Mouse (Mus musculus): ENCODE measurements around the gene Dynlt1b. TPM values are rescaled to one million over a fixed set of nuclear protein-coding genes. Genes with fewer than 3 reads are reported as not detected.
A peak's percentile ranks its signal among the peaks of the same experiment; 100 is the strongest.
"Not testable (repeated sequence)": the region's sequence is repeated elsewhere in the genome, so short reads cannot be mapped to it uniquely, and the experiment has no call there.

Gene Dynlt1b
- total RNA-seq (2018; cell fraction: chromatin; rRNA removed) = 10 to 100 TPM in 17 of 26 experiments, 1 to 10 TPM in 9; 2.1 to 37.1 (median 16.6) TPM
- 100 to 1,000 TPM in 25 of 26 experiments, 10 to 100 TPM in 1; 94.4 to 180 (median 147) TPM for total RNA-seq (2018; cell fraction: cytosol; rRNA removed)
- 10 to 100 TPM in 25 of 26 experiments, 1 to 10 TPM in 1; 6.0 to 69.7 (median 33.9) TPM for total RNA-seq (2018; cell fraction: nucleus; rRNA removed)
- polyA plus RNA-seq (2018) = 139 to 155 TPM (median 140 TPM) in 3 replicates

DNA sequence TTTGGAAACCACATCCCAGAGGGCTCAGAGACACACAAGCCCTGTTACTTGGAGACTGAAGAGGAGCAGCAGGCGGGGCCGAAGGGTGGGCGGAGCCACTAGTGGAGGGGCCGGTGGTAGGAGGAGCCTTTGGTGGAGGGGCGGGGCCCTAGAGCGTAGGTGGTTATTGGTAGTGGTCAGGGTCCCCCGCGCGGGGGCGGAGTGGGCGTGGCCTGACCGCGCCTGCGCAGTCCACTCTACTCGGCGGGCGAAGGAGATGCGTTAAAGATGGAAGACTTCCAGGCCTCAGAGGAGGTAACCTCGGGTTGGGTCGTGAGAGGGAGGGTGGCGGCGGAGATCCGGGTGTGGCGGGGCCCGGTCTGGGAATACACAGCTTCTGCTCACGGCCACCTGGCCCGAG is at the start of gene Dynlt1b:
TSS of gene Dynlt1b (plus strand) at position 168 of the 400 bp plus-strand sequence.
- H3K36me3 ChIP-seq (ENCODE audit: inconsistent target); H3K79me2 ChIP-seq (ENCODE audit: inconsistent target): not testable (repeated sequence)
- Histone ChIP-seq H3K4me3 (ENCODE audit: inconsistent target) (peak within 1 kb of the TSS; percentile 31), H3K27ac (peak within 1 kb of the TSS; percentile 42; the same call in 1 of the 2 replicates)
- WGBS (ENCODE audit: missing documents) = under 1% methylated on average over 25 of the region's 27 CpGs

DNA sequence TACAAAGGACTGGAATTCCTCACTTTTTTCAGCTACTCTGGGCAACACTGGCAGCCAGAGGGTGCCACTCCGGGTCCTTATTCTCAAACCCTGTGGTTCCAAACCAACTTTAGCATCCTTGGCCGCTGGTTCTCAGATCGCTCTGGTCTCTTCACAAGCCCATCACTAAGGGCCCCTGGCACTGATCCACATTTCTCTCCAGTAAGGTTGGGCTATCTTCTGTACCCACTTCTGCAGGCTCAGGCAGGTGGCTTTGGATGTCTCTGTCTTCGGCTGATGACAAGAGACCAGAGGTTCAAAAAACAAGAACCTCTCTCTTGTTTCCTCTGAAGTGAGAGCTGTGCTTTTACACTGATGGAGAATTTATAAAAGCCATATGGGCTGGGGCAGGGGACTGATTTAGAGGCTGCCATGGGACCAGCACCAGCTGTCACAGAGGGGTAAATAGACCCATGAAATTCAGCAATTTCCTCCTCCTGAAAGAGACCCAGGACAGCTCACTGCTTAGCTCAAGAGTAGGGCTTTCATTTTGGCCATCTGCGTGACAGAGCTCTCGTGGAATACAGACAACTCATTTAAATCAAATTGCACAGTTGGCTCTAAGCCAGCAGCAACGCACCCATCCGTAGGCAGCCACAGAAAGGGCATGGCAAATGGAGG is 49.6 kb upstream of the Dynlt1b start:
- WGBS (ENCODE audit: missing documents) = no CpG with 5 or more reads among the region's 8 CpGs
- H3K79me2 ChIP-seq (ENCODE audit: inconsistent target); H3K4me3 ChIP-seq (ENCODE audit: inconsistent target): not testable (repeated sequence)

DNA sequence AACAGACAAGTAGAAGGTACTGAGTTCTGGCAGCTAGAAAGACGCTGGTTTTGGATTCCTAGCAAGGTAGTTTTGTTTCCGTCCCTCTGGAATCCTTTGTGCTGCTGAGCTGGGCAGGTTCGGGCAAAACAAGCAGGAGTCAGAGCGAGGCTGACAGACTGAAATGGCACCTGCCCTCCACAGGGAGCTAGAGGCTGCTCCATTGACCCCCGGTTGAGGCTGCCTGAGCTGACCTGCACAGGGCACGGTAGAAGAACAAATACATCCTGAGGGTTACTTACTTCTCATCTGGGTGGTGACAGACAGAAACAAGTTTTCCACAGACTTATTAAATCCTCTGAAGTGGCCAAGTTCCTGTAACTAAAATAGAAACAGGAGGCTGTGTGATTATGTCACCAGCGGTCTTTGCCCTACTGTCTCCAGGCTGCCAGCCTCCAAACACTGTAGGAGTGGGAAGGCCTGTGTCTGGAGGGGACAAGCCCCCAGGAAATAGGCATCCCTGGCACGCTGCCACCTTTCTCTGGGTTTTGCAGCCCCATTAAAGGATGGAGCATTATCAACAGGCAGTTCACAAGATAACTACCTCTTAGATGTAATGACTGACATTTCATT is 48.7 kb upstream of the Dynlt1b start:
- not testable (repeated sequence) for H3K36me3 ChIP-seq (ENCODE audit: inconsistent target); H3K27ac ChIP-seq; H3K79me2 ChIP-seq (ENCODE audit: inconsistent target); H3K4me3 ChIP-seq (ENCODE audit: inconsistent target)
- no CpG with 5 or more reads among the region's 8 CpGs for WGBS (ENCODE audit: missing documents)

More for the DNA sequence above, 49.6 kb upstream of the Dynlt1b start:
- H3K36me3 ChIP-seq (ENCODE audit: inconsistent target); H3K27ac ChIP-seq: not testable (repeated sequence)

DNA sequence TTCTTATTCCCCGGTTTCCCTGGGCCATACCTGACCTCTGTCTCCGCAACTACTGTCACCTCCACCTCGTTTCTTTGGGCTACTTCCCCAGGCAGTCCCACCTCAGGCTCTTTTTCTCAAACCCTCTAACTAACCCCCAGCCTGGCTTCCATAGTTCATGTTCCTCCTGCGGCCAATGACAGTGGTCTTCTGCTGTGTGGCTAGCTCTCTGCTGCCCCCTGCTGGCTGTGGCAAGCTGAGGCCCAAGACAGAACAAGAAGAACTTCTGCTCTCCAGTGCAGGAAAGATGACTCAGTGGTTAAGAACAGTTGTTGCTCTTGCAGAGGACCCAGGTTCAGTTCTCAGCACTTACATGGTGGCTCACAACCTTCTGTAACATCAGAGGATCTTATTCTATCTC is 43.0 kb upstream of the Dynlt1b start:
- not testable (repeated sequence) for H3K4me3 ChIP-seq (ENCODE audit: inconsistent target); H3K27ac ChIP-seq; H3K36me3 ChIP-seq (ENCODE audit: inconsistent target); H3K79me2 ChIP-seq (ENCODE audit: inconsistent target)
- WGBS (ENCODE audit: missing documents) = no CpG with 5 or more reads among the region's 4 CpGs

DNA sequence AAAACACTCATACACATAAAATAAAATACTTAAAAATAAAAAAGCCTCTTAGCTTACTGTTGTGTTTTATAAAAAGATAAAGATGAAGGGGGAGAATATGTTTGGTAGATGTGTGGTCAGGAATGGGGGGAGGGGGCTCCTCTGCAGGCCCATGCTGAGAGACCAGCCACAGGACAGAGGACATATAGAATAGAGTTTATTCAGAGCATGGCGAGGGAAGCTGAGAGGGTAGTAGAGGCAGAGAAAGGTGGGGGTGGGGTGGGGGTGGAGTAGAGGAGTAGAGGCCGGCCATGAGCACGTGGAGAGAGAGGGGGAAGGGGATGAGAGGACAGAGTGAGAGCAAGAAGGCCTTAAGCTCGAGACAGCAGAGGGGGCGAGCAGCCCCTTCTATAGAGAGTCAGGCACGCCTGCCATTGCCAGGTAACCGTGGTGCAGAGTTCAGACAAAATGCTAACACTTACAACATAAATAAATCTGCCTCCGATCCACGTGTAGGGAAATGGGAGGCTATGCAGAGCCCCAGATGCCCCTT is 42.5 kb upstream of the Dynlt1b start:
- not testable (repeated sequence) for H3K27ac ChIP-seq; H3K79me2 ChIP-seq (ENCODE audit: inconsistent target); H3K36me3 ChIP-seq (ENCODE audit: inconsistent target); H3K4me3 ChIP-seq (ENCODE audit: inconsistent target)
- WGBS (ENCODE audit: missing documents) = no CpG with 5 or more reads among the region's 9 CpGs

DNA sequence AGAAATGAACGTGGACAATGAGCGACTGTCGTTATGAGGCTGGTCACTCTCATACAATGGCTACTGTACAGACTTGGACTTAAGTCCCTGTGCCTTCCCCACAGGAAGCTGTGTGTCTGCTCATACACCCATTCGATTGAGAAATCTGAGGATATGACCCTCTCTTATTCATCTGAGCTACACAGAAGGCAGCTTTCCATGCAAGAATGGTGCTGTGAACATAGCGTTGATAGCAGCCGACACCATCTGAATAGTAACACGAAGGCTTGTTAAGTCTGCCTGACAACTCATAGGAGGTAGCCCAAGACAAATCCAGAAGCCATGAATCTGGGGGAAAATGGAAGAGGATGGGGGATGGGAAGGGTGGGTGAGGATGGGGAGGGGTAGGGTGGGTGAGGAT is 40.4 kb upstream of the Dynlt1b start:
- not testable (repeated sequence) for H3K4me3 ChIP-seq (ENCODE audit: inconsistent target); H3K27ac ChIP-seq; H3K36me3 ChIP-seq (ENCODE audit: inconsistent target); H3K79me2 ChIP-seq (ENCODE audit: inconsistent target)
- no CpG with 5 or more reads among the region's 7 CpGs for WGBS (ENCODE audit: missing documents)

DNA sequence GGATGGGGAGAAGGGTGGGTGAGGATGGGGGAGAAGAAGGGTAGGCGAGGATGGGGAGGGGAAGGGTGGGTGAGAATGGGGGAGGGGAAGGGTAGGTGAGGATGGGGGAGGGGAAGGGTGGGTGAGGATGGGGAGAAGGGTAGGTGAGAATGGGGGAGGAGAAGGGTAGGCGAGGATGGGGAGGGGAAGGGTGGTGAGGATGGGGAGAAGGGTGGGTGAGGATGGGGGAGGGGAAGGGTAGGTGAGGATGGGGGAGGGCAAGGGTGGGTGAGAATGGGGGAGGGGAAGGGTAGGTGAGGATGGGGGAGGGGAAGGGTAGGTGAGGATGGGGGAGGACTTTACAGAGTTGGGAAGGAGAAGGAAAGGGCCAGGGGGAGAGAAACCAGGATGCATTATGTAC is 39.2 kb upstream of the Dynlt1b start:
- not testable (repeated sequence) for H3K27ac ChIP-seq; H3K4me3 ChIP-seq (ENCODE audit: inconsistent target); H3K79me2 ChIP-seq (ENCODE audit: inconsistent target); H3K36me3 ChIP-seq (ENCODE audit: inconsistent target)
- WGBS (ENCODE audit: missing documents) = no CpG with 5 or more reads among the region's 2 CpGs

DNA sequence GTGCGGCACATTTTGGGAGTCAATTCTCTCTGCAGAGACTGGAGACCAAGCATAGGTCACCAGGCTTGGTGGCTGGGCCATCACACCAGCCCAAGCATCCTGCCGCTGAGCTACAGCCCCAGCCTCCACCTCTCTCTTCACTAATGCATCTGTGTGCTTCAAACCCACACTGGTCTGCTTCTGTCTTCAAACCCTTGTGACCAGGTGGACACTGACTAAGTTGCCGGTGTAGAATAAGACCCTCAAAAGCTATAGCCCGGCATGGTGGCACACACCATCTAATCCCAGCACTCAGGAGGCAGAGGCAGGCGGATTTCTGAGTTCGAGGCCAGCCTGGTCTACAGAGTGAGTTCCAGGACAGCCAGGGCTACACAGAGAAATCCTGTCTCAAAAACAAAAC is 38.2 kb upstream of the Dynlt1b start:
- not testable (repeated sequence) for H3K79me2 ChIP-seq (ENCODE audit: inconsistent target); H3K36me3 ChIP-seq (ENCODE audit: inconsistent target); H3K27ac ChIP-seq; H3K4me3 ChIP-seq (ENCODE audit: inconsistent target)
- WGBS (ENCODE audit: missing documents) = 76% methylated on average over 2 of the region's 6 CpGs

DNA sequence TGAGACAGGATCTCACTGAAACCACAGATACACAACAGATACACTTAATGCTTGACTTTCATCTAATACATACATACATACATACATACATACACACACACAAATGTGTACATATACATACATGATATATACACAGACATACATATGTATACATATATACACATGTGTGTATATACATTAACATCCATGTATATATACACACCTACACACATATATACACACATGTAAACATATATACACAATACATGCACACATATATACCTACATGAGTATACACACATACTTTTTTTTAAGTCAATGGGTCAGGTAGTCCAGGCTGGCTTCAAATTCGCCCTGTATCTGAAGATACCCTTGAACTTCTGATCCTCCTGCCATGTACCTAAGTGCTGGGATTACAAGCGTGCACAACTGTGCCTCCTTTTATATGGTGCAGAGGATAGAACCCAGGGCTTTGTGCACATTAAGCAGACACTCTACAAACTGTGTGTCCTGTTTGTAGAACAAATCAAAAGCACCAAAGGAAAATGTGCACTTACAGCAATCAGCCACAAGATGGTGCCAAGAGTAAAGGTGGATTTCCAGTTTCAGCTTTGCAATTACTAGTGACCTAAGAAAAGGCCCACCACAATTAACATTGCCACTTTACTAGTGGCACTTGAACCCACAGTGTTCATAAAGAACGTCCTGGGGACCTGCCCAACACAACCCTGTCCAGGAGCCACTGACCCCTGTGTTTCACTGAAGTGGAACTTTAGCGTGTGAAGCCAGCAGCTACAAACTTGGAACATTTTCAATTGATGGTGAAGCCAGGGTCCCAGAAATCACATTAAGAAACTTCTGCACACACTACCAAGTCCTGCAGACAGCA is 37.2 kb upstream of the Dynlt1b start:
- not testable (repeated sequence) for H3K27ac ChIP-seq; H3K79me2 ChIP-seq (ENCODE audit: inconsistent target); H3K4me3 ChIP-seq (ENCODE audit: inconsistent target); H3K36me3 ChIP-seq (ENCODE audit: inconsistent target)
- WGBS (ENCODE audit: missing documents) = no CpG with 5 or more reads among the region's 4 CpGs

DNA sequence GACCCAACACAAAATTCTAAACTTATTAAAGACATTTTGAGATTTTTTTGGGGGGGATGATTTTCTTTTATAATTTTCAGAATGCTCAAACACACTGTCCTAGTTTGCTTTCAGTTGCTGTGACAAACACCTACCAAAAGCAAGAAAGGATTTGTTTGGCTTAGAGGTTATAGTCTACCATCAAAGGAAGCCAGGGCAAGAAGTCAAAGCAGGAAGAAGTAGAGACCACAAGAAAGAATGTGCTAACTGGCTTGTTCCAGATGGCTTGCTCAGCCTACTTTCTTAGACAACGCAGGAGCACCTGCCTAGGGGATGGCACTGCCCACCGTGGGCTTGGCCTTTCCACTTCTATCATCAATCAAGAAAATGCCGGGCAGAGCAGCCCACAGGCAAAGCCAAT is 31.8 kb upstream of the Dynlt1b start:
- not testable (repeated sequence) for H3K27ac ChIP-seq; H3K36me3 ChIP-seq (ENCODE audit: inconsistent target); H3K4me3 ChIP-seq (ENCODE audit: inconsistent target); H3K79me2 ChIP-seq (ENCODE audit: inconsistent target)
- no CpG with 5 or more reads among the region's 3 CpGs for WGBS (ENCODE audit: missing documents)

DNA sequence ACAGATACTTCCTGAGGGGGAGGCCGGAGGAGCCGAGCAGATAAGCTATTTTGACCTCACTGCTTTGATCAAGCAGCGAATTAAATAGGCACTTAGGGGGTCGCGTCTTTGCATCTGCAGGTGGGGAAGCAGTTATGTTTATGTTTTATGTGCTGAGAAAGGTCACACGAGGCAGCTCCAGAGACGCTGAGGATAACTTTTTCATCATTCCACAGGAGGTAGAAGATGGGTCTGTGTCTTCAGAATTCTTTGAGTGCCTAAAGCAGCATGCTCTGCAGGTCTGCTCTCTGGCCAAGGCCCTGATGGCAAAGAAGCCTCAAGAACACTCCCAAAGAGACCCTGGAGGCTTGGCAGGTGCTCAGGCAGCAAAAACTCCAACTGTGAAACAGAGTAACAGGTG is 31.1 kb upstream of the Dynlt1b start:
- not testable (repeated sequence) for H3K79me2 ChIP-seq (ENCODE audit: inconsistent target); H3K36me3 ChIP-seq (ENCODE audit: inconsistent target); H3K4me3 ChIP-seq (ENCODE audit: inconsistent target); H3K27ac ChIP-seq
- WGBS (ENCODE audit: missing documents) = 78% methylated on average over 5 of the region's 7 CpGs

DNA sequence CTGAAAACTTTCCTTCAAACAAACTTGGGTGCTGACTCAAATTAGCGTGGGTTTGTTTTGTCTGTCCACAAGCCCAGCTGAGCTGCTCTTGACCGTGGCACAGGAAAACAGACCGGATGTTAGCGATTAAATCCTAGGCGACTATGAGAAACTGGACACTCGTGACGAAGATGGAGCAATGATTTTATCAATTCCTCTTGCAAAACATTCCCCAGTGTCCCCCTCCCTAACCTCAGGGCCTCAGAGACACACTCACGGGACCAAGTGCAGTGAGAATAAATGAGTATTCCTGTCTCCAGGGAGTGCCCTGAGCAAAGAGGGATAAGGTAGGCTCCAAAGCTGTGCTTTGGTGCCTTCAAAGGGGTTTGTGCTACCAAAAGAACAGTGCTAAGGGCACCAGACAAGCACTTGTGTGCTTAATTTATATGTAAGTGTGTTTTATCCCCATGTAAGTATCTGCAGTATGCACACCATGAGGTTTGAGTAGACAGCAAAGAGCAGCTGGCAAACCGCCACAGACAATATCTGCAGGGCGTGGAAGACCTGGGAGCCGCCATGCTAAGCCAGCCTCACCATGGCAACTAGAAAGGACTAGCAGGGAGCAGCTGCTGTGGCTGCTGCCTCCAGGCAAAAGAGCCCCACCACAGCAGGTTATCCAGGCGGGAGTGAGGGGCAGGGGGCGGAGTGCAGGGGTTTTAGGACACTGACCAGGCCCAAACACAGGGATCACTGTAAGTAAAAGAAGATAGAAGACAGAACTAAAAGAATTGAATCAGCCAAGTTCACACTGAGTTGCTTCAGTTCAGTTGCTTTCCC is 30.4 kb upstream of the Dynlt1b start:
- H3K36me3 ChIP-seq (ENCODE audit: inconsistent target); H3K4me3 ChIP-seq (ENCODE audit: inconsistent target); H3K27ac ChIP-seq; H3K79me2 ChIP-seq (ENCODE audit: inconsistent target): not testable (repeated sequence)
- 64% methylated on average over 3 of the region's 13 CpGs for WGBS (ENCODE audit: missing documents)

DNA sequence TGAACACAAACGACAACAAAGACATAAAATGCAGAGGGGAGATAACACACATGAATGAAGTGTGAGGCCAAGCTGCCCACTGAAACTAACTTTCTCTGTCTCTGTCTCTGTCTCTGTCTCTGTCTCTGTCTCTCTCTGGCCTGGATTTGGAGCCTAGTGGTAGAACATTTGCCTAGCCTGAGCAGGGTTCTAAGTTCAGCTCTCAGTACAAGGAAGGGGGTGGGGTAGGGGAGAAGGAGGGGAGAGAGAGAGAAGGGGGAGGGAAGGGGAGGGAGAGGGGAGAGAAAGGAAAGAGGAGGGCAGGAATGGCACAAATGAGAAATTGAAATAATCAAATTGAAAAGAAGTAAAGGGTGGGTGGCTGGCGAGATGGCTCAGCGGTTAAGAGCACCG is 29.8 kb upstream of the Dynlt1b start:
- WGBS (ENCODE audit: missing documents) = 95% methylated on average over 4 of the region's 4 CpGs
- not testable (repeated sequence) for H3K4me3 ChIP-seq (ENCODE audit: inconsistent target); H3K79me2 ChIP-seq (ENCODE audit: inconsistent target); H3K27ac ChIP-seq; H3K36me3 ChIP-seq (ENCODE audit: inconsistent target)

DNA sequence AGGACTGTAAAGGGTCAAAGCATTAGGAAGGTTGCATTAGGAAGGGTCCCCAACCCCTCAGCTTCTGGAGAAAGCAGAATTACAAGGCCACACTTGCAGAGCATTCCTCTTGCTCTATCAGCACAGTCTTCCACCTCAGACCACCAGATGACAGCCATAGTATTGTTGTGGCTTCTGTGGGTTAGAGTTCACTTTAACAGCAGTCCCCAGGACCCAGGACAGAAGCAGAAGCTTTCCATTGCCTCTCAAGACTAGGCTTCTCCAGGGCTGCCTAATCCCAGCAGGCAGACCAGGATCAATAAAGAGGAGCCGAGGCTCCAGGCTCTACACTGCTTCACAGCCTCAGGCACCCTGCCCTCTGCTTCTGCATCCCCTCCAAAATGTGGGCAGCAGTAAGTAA is 25.4 kb upstream of the Dynlt1b start:
- not testable (repeated sequence) for H3K4me3 ChIP-seq (ENCODE audit: inconsistent target); H3K36me3 ChIP-seq (ENCODE audit: inconsistent target); H3K27ac ChIP-seq; H3K79me2 ChIP-seq (ENCODE audit: inconsistent target)
- WGBS (ENCODE audit: missing documents) = 60% methylated on average over 1 of the region's 1 CpGs

Data from macrophage (primary cell).